Mouse (Mus musculus) erythroblast, adult 5-6 weeks (primary cell): ENCODE results near the gene Hephl1. TPM values are rescaled to one million over a fixed set of nuclear protein-coding genes. Genes with fewer than 3 reads are reported as not detected.

Source experiments
- ATAC-seq: replicated peaks from 2 replicates; pipeline ENCODE4 v1.8.0; 2016; ENCODE audit warnings: moderate number of reproducible peaks, mild to moderate bottlenecking, moderate TSS enrichment, inconsistent platforms; ENCODE audit not compliant: poor library complexity, low FRiP score, severe bottlenecking
- total RNA-seq, 2 experiments: library from RNA; stranded (forward) in 1 of 2; stranded (reverse) in 1 of 2; fragments of 150-400 nt in 1 of 2; fragments of 200-764, 138-1000 nt in 1 of 2; gene quantifications; 2 replicates each; pipeline versions ENCODE4 v1.2.3 to v1.2.4; 2015 to 2017; ENCODE audit warnings: low replicate concordance in 2 of 2

Hephl1 gene
- total RNA-seq, 2 experiments from 2014 or later = not detected

GRCm38 (mm10) chr9:15064176-15064575 lies 47.7 kb downstream of the Hephl1 start:
- ATAC-seq = no peak

- no peak for ATAC-seq
Measured at GRCm38 (mm10) chr9:15060847-15061246, 51.1 kb downstream of the Hephl1 start.

- no peak for ATAC-seq
Measured at GRCm38 (mm10) chr9:15060026-15060425, 51.9 kb downstream of the Hephl1 start.

GRCm38 (mm10) chr9:15045740-15046139 lies 66.2 kb downstream of the Hephl1 start:
- ATAC-seq = no peak

GRCm38 (mm10) chr9:15045084-15045669 lies 66.7 kb downstream of the Hephl1 start, which contains the start of gene Panx1:
Gene Panx1, minus strand, starts transcription at chr9:15045478.
- ATAC-seq = no peak

GRCm38 (mm10) chr9:15044391-15045083 lies 67.4 kb downstream of the Hephl1 start:
- ATAC-seq = no peak

GRCm38 (mm10) chr9:15041556-15041955 lies 70.4 kb downstream of the Hephl1 start:
- ATAC-seq = no peak

GRCm38 (mm10) chr9:15039848-15040247 lies 72.1 kb downstream of the Hephl1 start:
- no peak for ATAC-seq

- no peak for ATAC-seq
Measured at GRCm38 (mm10) chr9:15037704-15038103, 74.2 kb downstream of the Hephl1 start.

GRCm38 (mm10) chr9:15037237-15037636 lies 74.7 kb downstream of the Hephl1 start:
- ATAC-seq = no peak

GRCm38 (mm10) chr9:15036807-15037206 lies 75.1 kb downstream of the Hephl1 start:
- no peak for ATAC-seq

GRCm38 (mm10) chr9:15036405-15036804 lies 75.5 kb downstream of the Hephl1 start:
- no peak for ATAC-seq

GRCm38 (mm10) chr9:15035979-15036378 lies 75.9 kb downstream of the Hephl1 start:
- ATAC-seq = peak; percentile 30

- ATAC-seq = 0 out of 2 replicates have a peak, but pooled peaks have one; percentile 25
Measured at GRCm38 (mm10) chr9:15034546-15035273, 77.2 kb downstream of the Hephl1 start.

GRCm38 (mm10) chr9:15033568-15034160 lies 78.2 kb downstream of the Hephl1 start:
- ATAC-seq = no peak

GRCm38 (mm10) chr9:15032797-15033196 lies 79.1 kb downstream of the Hephl1 start:
- ATAC-seq = no peak

- no peak for ATAC-seq
Measured at GRCm38 (mm10) chr9:15030771-15031170, 81.1 kb downstream of the Hephl1 start.

GRCm38 (mm10) chr9:15029025-15029727 lies 82.7 kb downstream of the Hephl1 start:
- no peak for ATAC-seq

- ATAC-seq = no peak
Measured at GRCm38 (mm10) chr9:15027725-15028124, 84.2 kb downstream of the Hephl1 start.

GRCm38 (mm10) chr9:15023049-15023448 lies 88.9 kb downstream of the Hephl1 start:
- ATAC-seq = no peak
